Mouse (Mus musculus): Measurements from ENCODE around the gene Ears2.

GRCm38 (mm10) chr7:122044106-122044505 lies 23.0 kb downstream of the Ears2 start:
- no peak for TF ChIP-seq POLR2A (IDR thresholded peaks at IDR 0.05; ENCODE audit: borderline replicate concordance, extremely low read depth, insufficient read depth, insufficient read length, poor library complexity, severe bottlenecking)
- no peak for TF ChIP-seq CTCF (IDR thresholded peaks at IDR 0.05; ENCODE audit: borderline replicate concordance, extremely low read depth, insufficient read depth, insufficient read length)

All from brain, embryonic 14.5 days (tissue).